ENCODE assay signal across 28 mouse cellular contexts in the genomic region with DNA sequence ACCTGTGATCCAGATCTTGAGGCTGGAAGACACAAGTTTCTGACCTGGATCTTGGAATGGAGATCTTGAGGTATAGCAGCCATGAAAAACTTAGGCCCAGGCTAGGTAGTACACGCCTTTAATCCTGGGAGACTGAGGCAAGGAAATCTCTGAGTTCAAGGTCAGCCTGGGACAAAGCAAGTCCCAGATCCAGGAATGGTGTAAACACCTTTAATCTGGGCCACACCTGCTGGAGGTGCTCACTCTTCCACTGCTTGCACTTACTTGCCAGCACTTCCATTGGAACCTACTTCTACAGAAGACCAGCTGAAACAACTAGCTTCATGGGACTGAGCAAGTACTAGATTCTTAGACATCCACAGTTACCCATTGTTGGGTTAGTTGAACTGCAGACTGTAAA.
"Had no signal": no experiment of that assay in that cellular context is flagged by ENCODE, and none has a peak within 500 bp of the region (broad histone marks: within the 10 kb centered on the region; RNA-seq: fewer than 3 reads in every experiment).

No protein-coding gene starts in this region.

- ATAC-seq: hindbrain, embryonic 16.5 days; inflammation-experienced regulatory T-cells, adult 6 months; intestine, embryonic 15.5 days; intestine, postnatal 0 days had no signal

- H3K9me3 ChIP-seq: heart, embryonic 13.5 days; heart, embryonic 15.5 days; hindbrain, embryonic 10.5 days; hindbrain, embryonic 12.5 days; intestine, embryonic 15.5 days; limb, embryonic 10.5 days; limb, embryonic 12.5 days; liver, embryonic 13.5 days; liver, embryonic 15.5 days had no signal

- H3K9ac ChIP-seq: heart, embryonic 13.5 days; heart, embryonic 15.5 days; hindbrain, embryonic 12.5 days; hindbrain, embryonic 14.5 days; intestine, embryonic 15.5 days; limb, embryonic 12.5 days; liver, embryonic 13.5 days; liver, embryonic 15.5 days had no signal

- H3K36me3 ChIP-seq: heart, embryonic 13.5 days; heart, embryonic 15.5 days; hindbrain, embryonic 10.5 days; hindbrain, embryonic 12.5 days; intestine, embryonic 15.5 days; limb, embryonic 10.5 days; limb, embryonic 12.5 days; liver, embryonic 13.5 days; liver, embryonic 15.5 days had no signal

- DNase-seq: gastrocnemius, postnatal 14 days; gastrocnemius, postnatal 36 days; heart, adult 2 months; heart, postnatal 14 days; heart, postnatal 4 days; kidney, adult 18-20 months; kidney, adult 8-10 months; kidney, postnatal 10 days; kidney, postnatal 25 days; kidney, postnatal 4 days; liver; liver, embryonic 13.5 days had no signal

- H3K27me3 ChIP-seq: heart, embryonic 13.5 days; heart, embryonic 15.5 days; hindbrain, embryonic 12.5 days; intestine, embryonic 15.5 days; limb, embryonic 12.5 days; liver, embryonic 13.5 days; liver, embryonic 15.5 days had no signal

- H3K4me2 ChIP-seq: heart, embryonic 11.5 days; heart, embryonic 13.5 days; heart, embryonic 15.5 days; hindbrain, embryonic 12.5 days; hindbrain, embryonic 14.5 days; intestine, embryonic 15.5 days; limb, embryonic 12.5 days; liver, embryonic 11.5 days; liver, embryonic 13.5 days; liver, embryonic 15.5 days had no signal

- H3K4me3 ChIP-seq: heart, adult 2 months; heart, embryonic 13.5 days; heart, embryonic 15.5 days; hindbrain, embryonic 10.5 days; hindbrain, embryonic 12.5 days; intestine, embryonic 15.5 days; layer of hippocampus, adult 2 months; left cerebral cortex, adult 2 months; limb, embryonic 10.5 days; limb, embryonic 12.5 days; liver, embryonic 13.5 days; liver, embryonic 15.5 days had no signal

- H3K4me1 ChIP-seq: heart, embryonic 13.5 days; heart, embryonic 15.5 days; hindbrain, embryonic 10.5 days; hindbrain, embryonic 12.5 days; intestine, embryonic 15.5 days; limb, embryonic 10.5 days; limb, embryonic 12.5 days; liver, embryonic 13.5 days; liver, embryonic 15.5 days had no signal

- H3K27ac ChIP-seq: heart, adult 2 months; heart, embryonic 13.5 days; heart, embryonic 15.5 days; hindbrain, embryonic 10.5 days; hindbrain, embryonic 12.5 days; hindbrain, embryonic 14.5 days; intestine, embryonic 15.5 days; layer of hippocampus, adult 2 months; left cerebral cortex, adult 2 months; limb, embryonic 10.5 days; limb, embryonic 12.5 days; liver, embryonic 13.5 days; liver, embryonic 15.5 days had no signal
